Mouse (Mus musculus) kidney, embryonic 14.5 days (tissue): ENCODE results near the gene Rarb. TPM values are rescaled to one million over a fixed set of nuclear protein-coding genes. Genes with fewer than 3 reads are reported as not detected.

Source experiments
- ATAC-seq: fragments of 200-750 bp; cut with Nextera tagmentation; 2 replicates; pipeline ENCODE4 v1.8.0; 2017; ENCODE audit warnings: moderate number of reproducible peaks, mild to moderate bottlenecking, moderate TSS enrichment, moderate library complexity; ENCODE audit not compliant: low FRiP score, low TSS enrichment
- H3K27ac ChIP-seq: fragments of 300-500 bp; sonication (generic); 2 replicates; pipeline ENCODE4 v1.5.1; 2014; ENCODE audit warnings: low read depth, mild to moderate bottlenecking, low read length, moderate library complexity, mixed read lengths
- H3K27me3 ChIP-seq: fragments of 300-500 bp; sonication (generic); 2 replicates; pipeline ENCODE4 v1.6.1; 2014; ENCODE audit warnings: mild to moderate bottlenecking, low read length; ENCODE audit not compliant: control insufficient read depth, insufficient read depth
- H3K36me3 ChIP-seq: fragments of 300-500 bp; sonication (generic); 2 replicates; pipeline ENCODE4 v1.6.1; 2014; ENCODE audit warnings: low read length, mixed read lengths; ENCODE audit not compliant: control insufficient read depth, insufficient read depth
- H3K4me1 ChIP-seq: fragments of 300-500 bp; sonication (generic); 2 replicates; pipeline ENCODE4 v1.6.1; 2014; ENCODE audit warnings: low read length, mixed read lengths; ENCODE audit not compliant: control insufficient read depth, insufficient read depth
- H3K4me2 ChIP-seq: fragments of 300-500 bp; sonication (generic); replicated peaks from 2 replicates; pipeline ENCODE4 v1.6.1; 2014; ENCODE audit warnings: low read depth, mild to moderate bottlenecking, low read length
- H3K4me3 ChIP-seq: fragments of 300-500 bp; sonication (generic); 2 replicates; pipeline ENCODE4 v1.5.1; 2014; ENCODE audit warnings: mild to moderate bottlenecking, low read length
- H3K9ac ChIP-seq: fragments of 300-500 bp; sonication (generic); 2 replicates; pipeline ENCODE4 v1.6.1; 2014; ENCODE audit warnings: low read depth, mild to moderate bottlenecking, low read length, moderate library complexity
- H3K9me3 ChIP-seq: fragments of 300-500 bp; sonication (generic); 2 replicates; pipeline ENCODE4 v1.6.1; 2016; ENCODE audit warnings: low read length; ENCODE audit not compliant: control insufficient read depth
- WGBS: fragments of 180-500 bp; shearing (Covaris S2); extraction: QIAGEN DNeasy Blood & Tissue Kit; methylation state at CpG from one replicate; pipeline ENCODE4 v1.1.7; 2014; 5-methylcytosine and 5-hydroxymethylcytosine counted together
- polyA plus RNA-seq: library from polyadenylated mRNA; unstranded; fragments of >200 nt; fragmentation: Nextera tagmentation; extraction: Ambion mirVana; gene quantifications from 2 replicates; pipeline ENCODE4 v1.2.1, GENCODE M21; 2014

Rarb gene
- polyA plus RNA-seq, 1 experiment from 2014 or later, result 44.3 TPM

DNA sequence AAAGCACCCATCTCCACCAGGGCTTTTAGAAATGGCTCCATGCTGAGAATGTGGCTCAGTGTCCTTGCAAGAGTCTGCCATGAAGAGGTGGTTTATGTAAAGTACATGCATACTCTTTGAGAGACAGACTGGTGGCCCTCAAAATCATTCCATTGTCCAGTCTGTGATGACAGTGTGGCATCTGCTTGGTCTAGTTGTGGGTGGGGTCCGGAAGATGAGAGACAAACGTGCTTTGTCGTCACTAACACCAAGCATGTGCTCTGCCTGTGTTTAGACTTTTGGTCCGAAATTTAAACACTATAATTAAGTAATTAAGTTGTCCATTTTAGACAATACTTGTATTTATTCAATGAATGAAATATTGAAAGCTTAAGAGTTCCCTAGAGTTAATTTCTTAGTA lies 404.8 kb downstream of the Rarb start:
- Histone ChIP-seq H3K4me3 (no peak overlapping the region), H3K4me2 (no peak overlapping the region), H3K9ac (no peak overlapping the region), H3K27me3 (no peaks in the 10 kb centered on the region), H3K27ac (no peak overlapping the region), H3K4me1 (no peaks in the 10 kb centered on the region), H3K9me3 (no peaks in the 10 kb centered on the region), H3K36me3 (peaks cover 47% of the 10 kb centered on the region)
- ATAC-seq, result no peak
- 97% methylated on average over 4 of the region's 4 CpGs for WGBS

- Histone ChIP-seq H3K36me3 (peaks cover 33% of the 10 kb centered on the region; the same call in 1 of the 2 replicates), H3K27ac (no peak overlapping the region), H3K4me1 (no peaks in the 10 kb centered on the region), H3K4me2 (no peak overlapping the region), H3K4me3 (no peak overlapping the region), H3K27me3 (no peaks in the 10 kb centered on the region), H3K9ac (no peak overlapping the region), H3K9me3 (no peaks in the 10 kb centered on the region)
- ATAC-seq, result no peak
- WGBS, result 88% methylated on average over 4 of the region's 4 CpGs
Measured at GRCm38 (mm10) chr14:16405187-16405586, 413.8 kb downstream of the Rarb start.

DNA sequence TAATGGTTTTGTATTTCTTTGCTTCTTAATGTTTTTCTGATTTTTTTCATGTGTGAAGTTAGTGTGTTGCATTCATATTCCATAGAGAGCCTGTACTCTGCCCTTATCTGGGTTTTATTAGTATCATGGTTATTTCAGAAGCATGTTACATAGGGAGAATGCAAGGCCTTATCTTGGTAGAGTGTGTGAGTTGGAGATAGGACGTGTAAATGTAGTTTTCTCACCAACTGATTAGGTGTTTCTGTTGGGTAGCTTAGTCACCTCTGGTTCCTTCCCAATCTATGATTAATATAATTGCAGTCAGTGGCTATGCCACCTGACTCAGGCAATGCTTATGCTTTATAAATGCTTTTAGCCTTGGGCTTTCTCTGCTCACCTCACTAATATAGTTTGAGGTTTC lies 434.2 kb downstream of the Rarb start:
- no peaks in the 10 kb centered on the region for H3K9me3 ChIP-seq
- WGBS, result 92% methylated on average over 1 of the region's 1 CpGs
- H3K27me3 ChIP-seq, result no peaks in the 10 kb centered on the region
- H3K4me2 ChIP-seq, result no peak overlapping the region
- H3K9ac ChIP-seq, result no peak overlapping the region
- H3K4me3 ChIP-seq, result no peak overlapping the region
- peaks cover 25% of the 10 kb centered on the region for H3K36me3 ChIP-seq
- no peak overlapping the region for H3K27ac ChIP-seq
- no peak for ATAC-seq
- H3K4me1 ChIP-seq, result no peaks in the 10 kb centered on the region
